Mouse (Mus musculus) C2C12 (cell line): Measurements from ENCODE around the gene Pisd. TPM values are rescaled to one million over a fixed set of nuclear protein-coding genes. Genes with fewer than 3 reads are reported as not detected.
A peak's percentile ranks its signal among the peaks of the same experiment; 100 is the strongest.

Source experiments
- H3K27me3 ChIP-seq: one replicate; pipeline ENCODE4 v1.6.1; 2011; ENCODE audit not compliant: control insufficient read depth, insufficient read depth, insufficient read length
- H3K36me3 ChIP-seq: one replicate; pipeline ENCODE4 v1.6.1; 2011; ENCODE audit not compliant: control insufficient read depth, insufficient read depth
- H3K4me3 ChIP-seq: one replicate; pipeline ENCODE4 v1.5.1; 2011; ENCODE audit warnings: mild to moderate bottlenecking, control low read depth; ENCODE audit not compliant: poor library complexity, insufficient read depth, severe bottlenecking
- H3K79me2 ChIP-seq: one replicate; pipeline ENCODE4 v1.6.1; 2011; ENCODE audit not compliant: control insufficient read depth, insufficient read depth
- H3K79me3 ChIP-seq: one replicate; pipeline ENCODE4 v1.6.1; 2011; ENCODE audit warnings: low read depth, control low read depth
- H3ac ChIP-seq: one replicate; pipeline ENCODE3; 2011; ENCODE audit warnings: low read depth; ENCODE audit not compliant: control insufficient read depth, insufficient read length
- CEBPB ChIP-seq: IDR thresholded peaks from one replicate; pipeline ENCODE4 v1.6.1; 2011; ENCODE audit warnings: low read depth, mild to moderate bottlenecking, control low read depth, moderate library complexity
- CTCF ChIP-seq: IDR thresholded peaks from one replicate; pipeline ENCODE4 v1.5.1; 2011; ENCODE audit not compliant: control insufficient read depth, insufficient read depth, insufficient read length
- FOSL1 ChIP-seq: IDR thresholded peaks from one replicate; pipeline ENCODE4 v1.8.0; 2011; ENCODE audit warnings: mild to moderate bottlenecking, low read length; ENCODE audit not compliant: poor library complexity, insufficient read depth, severe bottlenecking
- MAX ChIP-seq: IDR thresholded peaks from one replicate; pipeline ENCODE4 v1.6.1; 2011; ENCODE audit warnings: mild to moderate bottlenecking, control low read depth
- MYOD1 ChIP-seq: IDR thresholded peaks from one replicate; pipeline ENCODE4 v1.6.1; 2011; ENCODE audit warnings: low read depth; ENCODE audit not compliant: control insufficient read depth, insufficient read length
- MYOG ChIP-seq: IDR thresholded peaks from one replicate; pipeline ENCODE4 v1.6.1; 2011; ENCODE audit not compliant: control insufficient read depth, insufficient read length; ENCODE audit errors: extremely low read depth
- USF1 ChIP-seq: IDR thresholded peaks from one replicate; pipeline ENCODE4 v1.6.1; 2011; ENCODE audit warnings: low read depth, mild to moderate bottlenecking, control low read depth, moderate library complexity
- polyA plus RNA-seq: library from polyadenylated mRNA; unstranded; fragments of >200 nt; fragmentation: generic; extraction: Trizol; gene quantifications from one replicate; pipeline ENCODE4 v1.2.1, GENCODE M21; 2012; ENCODE audit warnings: missing spikeins

Pisd gene
- polyA plus RNA-seq, 1 experiment: 39.9 TPM

DNA sequence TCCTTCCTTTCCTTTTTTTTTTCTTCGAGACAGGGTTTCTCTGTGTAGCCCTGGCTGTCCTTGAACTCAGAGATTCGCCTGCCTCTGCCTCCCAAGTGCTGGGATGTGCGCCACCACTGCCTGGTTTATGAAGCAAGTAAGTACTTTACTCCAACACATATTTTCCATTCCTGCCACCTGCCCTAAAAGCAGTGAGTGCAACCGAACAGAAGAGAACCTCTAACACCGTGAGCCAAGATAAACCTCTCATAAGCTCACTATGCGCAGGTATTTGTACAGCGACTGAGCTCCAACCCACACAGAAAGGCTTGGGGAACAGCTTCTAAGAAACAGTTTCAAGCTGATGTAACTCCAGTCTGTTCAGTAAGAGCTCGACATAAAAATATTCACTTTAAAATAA lies 29.3 kb downstream of the Pisd start:
- no peak overlapping the region for H3ac ChIP-seq
- H3K79me3 ChIP-seq: no peaks in the 10 kb centered on the region
- no peaks in the 10 kb centered on the region for H3K27me3 ChIP-seq
- H3K79me2 ChIP-seq: no peaks in the 10 kb centered on the region
- H3K36me3 ChIP-seq: no peaks in the 10 kb centered on the region
- TF ChIP-seq MYOD1 (no peak), MAX (no peak), USF1 (no peak), CEBPB (no peak), MYOG (no peak), FOSL1 (no peak), CTCF (no peak)
- H3K4me3 ChIP-seq: no peak overlapping the region

DNA sequence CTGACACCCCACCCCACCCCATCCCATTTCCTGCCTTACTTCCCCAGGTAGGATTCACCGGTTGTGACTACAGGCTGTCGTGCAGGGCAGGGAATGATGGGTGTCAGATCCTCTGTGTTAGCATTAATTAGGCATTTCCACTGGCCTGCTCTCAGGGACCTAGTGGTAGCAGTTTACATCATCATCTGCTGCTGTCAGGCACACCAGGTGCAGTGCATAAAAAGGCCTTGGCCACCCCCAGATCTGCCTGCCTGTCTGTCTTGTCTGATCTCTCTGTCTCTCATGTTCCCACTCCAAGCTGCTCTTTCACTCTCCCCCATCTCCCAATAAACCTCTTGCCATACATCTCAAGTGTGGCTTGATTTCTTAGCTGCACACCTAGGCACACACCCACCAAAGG lies 33.7 kb downstream of the Pisd start:
- no peak overlapping the region for H3ac ChIP-seq
- no peaks in the 10 kb centered on the region for H3K27me3 ChIP-seq
- no peak for TF ChIP-seq CTCF
- no peak for TF ChIP-seq MAX
- no peaks in the 10 kb centered on the region for H3K79me3 ChIP-seq
- no peaks in the 10 kb centered on the region for H3K36me3 ChIP-seq
- no peaks in the 10 kb centered on the region for H3K79me2 ChIP-seq
- H3K4me3 ChIP-seq: no peak overlapping the region

DNA sequence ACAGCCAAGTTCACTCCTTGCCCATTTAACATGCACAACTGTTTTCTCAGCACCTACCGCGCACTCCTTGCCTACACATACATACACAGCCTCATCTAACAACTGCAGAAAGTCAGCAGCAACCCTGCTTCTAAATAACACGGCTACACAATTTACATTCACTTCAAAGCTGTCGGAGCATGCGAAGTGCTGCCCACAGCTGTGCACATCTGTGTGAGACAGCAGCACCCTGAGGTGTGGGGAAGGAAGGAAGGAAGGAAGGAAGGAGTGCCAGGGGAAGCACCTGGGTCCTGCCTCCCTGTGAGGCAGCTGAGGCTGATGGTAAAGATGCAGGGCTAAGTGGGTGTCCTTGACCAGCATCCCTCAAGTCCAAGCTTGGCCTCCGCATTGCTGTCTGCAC lies 36.5 kb downstream of the Pisd start:
- peaks cover 10% of the 10 kb centered on the region for H3K79me3 ChIP-seq
- TF ChIP-seq MYOG (no peak), USF1 (no peak), FOSL1 (no peak), CTCF (no peak), CEBPB (no peak), MAX (no peak), MYOD1 (no peak)
- H3K27me3 ChIP-seq: no peaks in the 10 kb centered on the region
- no peaks in the 10 kb centered on the region for H3K36me3 ChIP-seq
- H3ac ChIP-seq: no peak overlapping the region
- peaks cover 17% of the 10 kb centered on the region for H3K79me2 ChIP-seq
- H3K4me3 ChIP-seq: no peak overlapping the region

DNA sequence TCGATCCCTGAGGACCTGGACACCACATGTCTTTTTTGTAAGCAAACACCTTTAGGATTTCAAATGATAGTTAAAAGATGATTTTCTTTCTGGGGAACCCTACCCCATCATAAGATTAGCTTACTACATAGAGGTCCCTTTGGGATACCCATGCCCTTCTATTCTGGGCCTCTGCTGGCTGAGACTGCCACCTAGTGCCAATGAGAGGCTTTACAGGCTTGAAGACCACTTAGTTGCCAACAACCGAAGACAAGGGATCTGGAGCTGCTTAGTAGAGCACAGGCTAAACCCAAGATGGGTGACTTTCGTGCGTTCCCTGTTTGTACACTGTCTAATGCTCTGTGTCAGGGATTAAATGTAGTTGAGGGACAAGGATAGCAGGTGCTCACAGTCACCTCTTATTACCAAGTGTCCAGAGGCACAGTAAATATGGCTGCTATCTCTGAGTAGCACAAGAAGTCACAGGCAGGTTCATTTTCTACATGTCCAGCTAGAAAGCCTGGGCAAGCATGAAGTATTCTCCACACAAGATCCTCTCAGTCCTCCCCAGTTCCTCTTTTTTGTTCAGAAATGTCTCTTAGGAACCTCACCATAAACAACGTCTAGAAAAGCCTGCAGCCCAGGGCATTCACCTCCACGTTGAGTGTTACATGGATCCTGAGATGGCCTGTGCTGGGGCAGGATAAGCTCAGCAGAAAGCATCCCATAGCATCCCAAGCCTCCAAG lies 37.6 kb downstream of the Pisd start:
- peaks cover 10% of the 10 kb centered on the region for H3K79me3 ChIP-seq
- H3K36me3 ChIP-seq: peaks cover 3% of the 10 kb centered on the region
- H3K27me3 ChIP-seq: no peaks in the 10 kb centered on the region
- H3K79me2 ChIP-seq: peaks cover 28% of the 10 kb centered on the region
- H3ac ChIP-seq: no peak overlapping the region
- no peak for TF ChIP-seq FOSL1
- peak; percentile 42 for TF ChIP-seq CTCF
- no peak for TF ChIP-seq MYOG
- H3K4me3 ChIP-seq: no peak overlapping the region

DNA sequence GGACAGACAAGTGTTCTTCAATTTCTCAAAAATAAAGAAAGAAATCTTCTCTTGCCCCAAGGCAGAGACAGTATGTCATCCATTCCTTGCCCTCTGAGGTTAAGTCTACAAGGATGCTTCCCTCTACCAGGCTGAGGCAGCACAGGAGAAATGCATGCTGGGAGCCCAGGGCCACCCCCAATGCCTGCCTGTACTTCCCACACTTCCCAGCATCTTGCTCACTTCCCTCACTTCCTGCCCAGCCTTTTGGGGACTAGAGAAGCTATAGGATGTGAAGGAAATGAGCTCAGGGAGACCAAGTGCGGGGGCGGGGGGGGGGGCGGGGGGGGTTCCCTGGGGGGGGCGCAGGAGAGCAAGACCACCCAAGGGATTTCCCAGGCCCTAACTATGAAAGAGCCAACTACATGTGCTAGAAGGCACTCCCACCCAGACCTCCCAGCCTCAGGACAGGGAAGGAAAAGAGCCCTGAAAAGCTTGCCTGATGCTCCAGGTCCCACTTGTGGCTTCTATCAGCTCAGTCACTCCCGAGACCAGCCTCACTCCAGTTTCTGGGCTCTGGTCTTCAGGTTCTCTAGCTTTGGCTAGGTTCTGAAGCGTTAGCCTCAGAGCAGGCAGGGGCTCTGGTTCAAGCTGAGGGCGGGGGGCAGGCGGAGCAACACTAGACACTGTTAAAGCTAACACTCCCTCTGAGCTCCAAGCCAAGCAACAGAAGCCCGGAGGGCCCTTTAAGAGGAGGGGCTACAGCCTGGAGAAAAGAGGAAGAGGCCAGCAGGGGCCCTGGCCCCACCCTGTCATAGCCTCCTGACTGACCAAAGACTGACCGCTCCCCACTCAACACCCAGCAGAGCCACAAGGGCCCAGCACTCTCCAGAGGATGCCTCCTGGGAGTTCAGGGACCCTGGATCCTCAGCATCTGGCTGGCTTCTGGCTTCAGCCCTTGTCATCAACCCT lies 39.5 kb downstream of the Pisd start:
- TF ChIP-seq MAX (no peak), MYOD1 (no peak), CTCF (no peak), USF1 (no peak), CEBPB (no peak), FOSL1 (no peak), MYOG (no peak)
- Histone ChIP-seq H3K36me3 (peaks cover 3% of the 10 kb centered on the region), H3K27me3 (no peaks in the 10 kb centered on the region), H3ac (peak overlapping the region; percentile 62), H3K79me3 (peaks cover 10% of the 10 kb centered on the region), H3K79me2 (peaks cover 33% of the 10 kb centered on the region), H3K4me3 (peak overlapping the region; percentile 47)
